Mouse (Mus musculus): ENCODE results near the gene Ubqln4.

Ubqln4 gene

DNA sequence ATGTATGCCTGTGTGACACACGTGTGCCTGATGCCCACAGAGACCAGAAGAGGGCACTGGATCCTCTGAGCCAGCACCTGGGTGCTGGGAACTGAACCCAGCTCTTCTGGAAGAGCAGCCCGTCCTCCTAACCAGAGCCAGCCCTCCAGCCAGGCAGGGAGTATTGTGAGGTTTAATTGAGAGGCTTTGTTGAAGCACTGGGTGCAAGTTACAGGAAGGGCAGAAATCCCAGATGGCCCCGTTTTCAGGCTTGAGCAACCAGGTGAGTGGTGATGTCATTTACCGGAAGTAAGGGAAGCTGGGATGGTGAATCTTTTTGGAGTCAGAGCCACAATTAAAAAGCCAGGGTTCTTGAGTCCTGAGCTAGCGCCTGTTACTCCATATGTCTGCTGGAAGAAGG is 28.5 kb upstream of the Ubqln4 start:
- no peak for DNase-seq (ENCODE audit: low read depth, low spot score)

DNA sequence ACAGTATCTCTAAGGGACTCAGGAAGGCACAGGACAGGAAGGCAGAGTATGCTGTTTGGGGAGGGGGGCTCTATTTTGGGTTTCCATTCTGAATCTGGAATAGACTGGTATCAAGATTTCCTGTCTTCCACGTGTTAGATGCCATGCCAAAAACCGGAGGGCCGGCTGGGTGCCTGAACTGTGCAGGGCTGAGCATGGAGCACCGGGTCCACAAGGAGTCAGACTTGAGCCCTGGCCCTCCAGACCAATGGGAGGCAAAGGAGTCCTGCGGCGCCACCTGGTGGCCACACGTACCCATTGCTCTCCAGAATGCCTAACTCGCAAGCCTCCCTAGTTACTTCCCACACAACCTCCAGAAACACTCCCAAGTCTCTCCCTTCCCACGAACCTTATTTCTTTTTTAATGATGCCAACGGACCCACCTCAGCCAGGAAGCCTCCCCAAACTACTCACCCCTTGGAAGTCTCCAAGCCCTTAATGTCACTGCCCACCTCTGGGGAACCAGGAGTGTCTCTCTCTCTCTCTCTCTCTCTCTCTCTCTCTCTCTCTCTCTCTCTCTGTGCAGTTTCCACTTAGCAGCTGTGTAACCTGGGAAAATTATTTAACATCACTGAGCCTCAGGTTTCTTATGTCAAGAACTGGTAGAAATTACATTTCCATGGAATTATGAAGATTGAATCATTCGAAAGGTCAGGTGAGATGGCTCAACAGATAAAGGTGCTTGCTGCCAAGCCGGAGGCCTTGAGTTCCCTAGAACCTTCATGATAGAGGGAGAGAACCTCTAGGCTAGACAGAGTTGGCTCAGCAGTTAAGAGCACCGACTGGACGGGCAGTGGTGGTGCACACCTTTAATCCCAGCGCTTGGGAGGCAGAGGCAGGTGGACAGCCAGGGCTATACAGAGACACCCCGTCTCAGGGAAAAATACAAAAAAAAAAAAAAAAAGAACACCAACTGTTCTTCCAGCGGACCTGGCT is 27.1 kb upstream of the Ubqln4 start:
- peak; percentile 89 for DNase-seq (ENCODE audit: low read depth, low spot score)

DNA sequence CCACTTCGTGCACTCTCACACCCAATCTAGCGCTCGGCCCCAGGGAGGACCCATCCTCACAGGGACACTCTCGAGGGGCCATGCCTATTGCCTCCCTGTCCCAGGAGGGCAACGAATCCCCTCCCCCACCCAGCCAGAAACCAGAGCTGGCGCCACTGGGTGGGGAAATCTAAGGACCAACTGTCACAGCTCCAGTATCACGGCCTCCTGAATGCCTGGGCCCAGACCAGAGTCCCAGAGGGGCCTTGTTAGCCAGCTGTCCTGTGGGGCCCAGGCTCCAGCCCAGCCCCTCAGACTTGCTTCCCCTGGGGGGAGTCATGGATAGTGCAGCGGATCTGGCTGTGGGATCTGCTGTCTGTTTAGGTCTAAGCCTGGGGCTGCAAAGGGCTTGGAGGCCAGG is 26.0 kb upstream of the Ubqln4 start:
- DNase-seq (ENCODE audit: low read depth, low spot score), result no peak

DNA sequence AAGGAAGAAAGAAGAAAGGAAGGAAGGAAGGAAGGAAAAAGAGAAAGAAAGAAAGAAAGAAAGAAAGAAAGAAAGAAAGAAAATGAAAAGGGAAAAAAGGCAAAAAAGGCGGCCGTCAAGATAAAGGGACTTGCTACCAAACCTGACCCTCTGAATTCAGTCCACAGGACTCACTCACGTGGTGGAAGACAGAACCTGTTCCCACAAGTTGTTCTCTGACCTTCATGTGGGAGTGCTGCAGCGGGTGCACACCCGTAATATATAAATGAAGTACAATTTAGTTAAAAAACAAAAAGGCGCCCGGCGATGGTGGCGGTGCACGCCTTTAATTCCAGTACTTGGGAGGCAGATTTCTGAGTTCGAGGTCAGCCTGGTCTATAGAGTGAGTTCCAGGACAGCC is 24.9 kb upstream of the Ubqln4 start:
- DNase-seq (ENCODE audit: low read depth, low spot score), result no peak

DNA sequence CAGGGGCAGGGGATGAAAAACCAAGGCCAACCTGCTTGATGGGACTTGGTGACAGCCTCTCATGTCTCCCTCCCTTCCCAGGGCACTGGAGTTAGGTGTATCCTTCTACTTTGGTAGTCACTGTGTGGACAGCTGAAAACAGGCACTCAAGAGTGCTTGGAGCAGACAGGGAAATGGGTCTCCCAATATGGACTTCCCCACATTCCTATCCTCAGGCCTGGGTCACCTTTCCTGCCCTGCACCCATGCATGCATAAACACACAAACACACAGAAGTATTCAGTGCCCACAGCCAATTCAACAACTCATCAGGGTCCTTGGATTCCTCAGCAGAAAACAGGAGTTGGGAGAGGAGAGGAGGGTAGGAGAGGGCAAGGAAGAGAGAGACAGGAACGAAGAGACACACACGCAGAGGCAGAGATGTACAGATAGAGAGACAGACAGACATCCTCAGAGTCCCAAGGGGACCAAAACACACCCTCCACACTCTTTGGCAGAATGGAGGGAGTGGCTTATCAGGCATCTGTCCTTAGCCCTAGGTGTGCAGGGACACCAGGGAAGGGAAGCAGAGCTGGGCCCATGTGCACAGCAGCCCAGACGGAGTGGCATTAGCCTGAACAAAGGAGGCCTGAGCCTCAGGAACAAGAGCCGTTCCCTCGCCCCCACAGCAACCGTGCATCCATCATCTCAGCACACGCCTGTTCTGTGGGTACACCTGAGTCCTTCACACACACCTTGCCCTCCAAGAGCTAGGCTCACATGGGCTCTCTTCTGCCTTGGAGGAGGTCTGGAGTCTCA is 24.2 kb upstream of the Ubqln4 start:
- no peak for DNase-seq (ENCODE audit: low read depth, low spot score)

DNA sequence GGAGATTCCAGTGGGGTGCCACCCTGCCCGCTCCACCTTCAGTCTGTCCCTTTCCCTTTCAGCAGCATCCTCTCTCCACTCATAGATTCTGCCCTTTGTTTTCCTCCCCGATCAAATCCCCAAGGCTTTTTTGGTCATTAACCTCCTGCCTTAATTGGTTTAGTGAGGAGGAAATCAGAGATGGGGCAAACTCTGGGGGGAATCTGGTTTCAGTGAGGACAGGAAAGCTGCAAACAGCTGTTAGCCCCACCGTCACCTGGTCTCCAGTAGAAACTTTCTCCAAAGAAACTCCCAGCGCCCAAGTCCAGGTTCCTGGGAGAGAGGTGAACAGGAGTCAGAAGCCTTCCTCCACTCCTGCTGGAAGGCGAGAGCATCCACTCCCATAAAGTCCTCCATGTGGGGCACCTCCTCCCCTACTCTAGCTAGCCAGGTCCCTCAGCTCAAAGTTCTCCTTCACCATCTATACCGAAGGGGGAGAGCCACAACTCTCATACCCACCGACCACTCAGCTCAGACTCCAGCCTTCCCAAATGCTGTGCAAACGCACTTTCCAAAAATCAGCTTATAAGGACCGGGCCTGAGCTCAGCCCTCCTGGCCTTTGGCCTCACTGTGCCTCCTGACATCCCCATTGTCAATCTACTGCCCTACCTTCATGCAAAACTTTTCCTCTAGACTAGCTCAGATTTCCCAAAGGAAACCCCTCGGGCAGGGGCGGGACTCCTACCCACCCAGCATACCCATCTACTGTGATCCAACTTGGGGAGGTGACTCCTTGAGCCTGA is 23.3 kb upstream of the Ubqln4 start:
- no peak for DNase-seq (ENCODE audit: low read depth, low spot score)

DNA sequence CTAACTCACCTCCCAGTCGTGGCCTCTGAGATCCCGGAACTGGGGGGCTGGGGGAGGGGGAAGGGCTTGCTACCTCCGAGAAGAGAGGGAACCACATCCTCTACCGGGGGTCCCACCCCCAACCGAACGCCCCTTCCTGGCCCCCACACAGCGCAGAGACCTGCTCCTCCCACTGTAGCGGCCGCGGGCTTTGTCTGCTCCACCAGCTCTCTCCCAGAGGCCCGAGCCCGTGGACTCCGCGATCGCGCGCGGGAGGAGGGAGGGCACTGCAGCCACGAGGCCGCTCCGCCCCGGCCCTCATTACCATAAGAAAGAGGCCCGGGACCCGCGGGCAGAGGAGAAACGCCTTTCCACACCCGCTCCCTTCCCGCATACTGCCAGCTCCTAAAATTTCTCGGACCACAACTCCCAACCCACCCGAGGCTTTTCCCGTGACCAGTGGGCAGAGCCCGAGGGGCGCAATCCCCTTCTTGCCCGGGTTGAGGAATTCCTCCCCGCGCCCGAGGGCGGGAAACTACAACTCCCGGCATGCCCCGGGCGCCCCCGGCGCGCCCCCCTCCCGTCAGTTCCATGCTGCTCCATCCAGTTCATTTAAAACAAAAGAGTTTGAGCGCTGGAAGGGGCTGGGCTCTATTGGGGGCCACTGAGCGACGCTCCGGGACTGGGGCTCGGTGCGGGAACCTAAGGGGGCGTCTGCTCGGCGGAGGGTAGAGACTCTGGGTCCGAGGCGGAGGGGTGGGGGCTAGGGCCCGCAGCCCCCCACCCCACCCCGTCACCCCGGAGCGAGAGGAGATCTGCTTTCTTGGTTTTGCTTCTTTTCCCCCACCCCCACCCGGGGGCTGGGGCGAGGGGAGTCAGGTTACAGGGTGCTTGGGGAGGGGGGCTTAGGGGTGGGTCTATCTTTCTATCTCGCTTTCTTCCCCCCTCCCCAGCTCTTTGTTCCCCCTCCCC is 21.9 kb upstream of the Ubqln4 start:
- DNase-seq (ENCODE audit: low read depth, low spot score), result peak; percentile 89

DNA sequence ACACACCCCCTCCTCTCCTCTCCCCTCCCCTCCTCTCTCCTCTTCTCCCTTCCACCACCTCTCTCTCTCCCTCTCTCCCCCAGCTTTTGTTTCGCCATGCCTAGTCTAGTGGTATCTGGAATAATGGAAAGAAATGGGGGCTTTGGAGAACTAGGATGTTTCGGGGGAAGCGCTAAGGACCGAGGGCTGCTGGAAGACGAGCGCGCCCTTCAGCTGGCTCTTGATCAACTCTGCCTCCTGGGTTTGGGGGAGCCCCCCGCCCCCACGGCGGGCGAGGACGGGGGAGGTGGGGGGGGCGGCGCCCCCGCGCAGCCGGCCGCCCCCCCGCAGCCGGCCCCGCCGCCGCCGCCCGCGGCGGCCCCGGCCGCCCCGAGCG is 21.3 kb upstream of the Ubqln4 start, which contains the start of gene Mex3a:
Gene Mex3a (plus strand): TSS at position 97 of the 376 bp plus-strand sequence.
- DNase-seq (ENCODE audit: low read depth, low spot score), result peak; percentile 36

DNA sequence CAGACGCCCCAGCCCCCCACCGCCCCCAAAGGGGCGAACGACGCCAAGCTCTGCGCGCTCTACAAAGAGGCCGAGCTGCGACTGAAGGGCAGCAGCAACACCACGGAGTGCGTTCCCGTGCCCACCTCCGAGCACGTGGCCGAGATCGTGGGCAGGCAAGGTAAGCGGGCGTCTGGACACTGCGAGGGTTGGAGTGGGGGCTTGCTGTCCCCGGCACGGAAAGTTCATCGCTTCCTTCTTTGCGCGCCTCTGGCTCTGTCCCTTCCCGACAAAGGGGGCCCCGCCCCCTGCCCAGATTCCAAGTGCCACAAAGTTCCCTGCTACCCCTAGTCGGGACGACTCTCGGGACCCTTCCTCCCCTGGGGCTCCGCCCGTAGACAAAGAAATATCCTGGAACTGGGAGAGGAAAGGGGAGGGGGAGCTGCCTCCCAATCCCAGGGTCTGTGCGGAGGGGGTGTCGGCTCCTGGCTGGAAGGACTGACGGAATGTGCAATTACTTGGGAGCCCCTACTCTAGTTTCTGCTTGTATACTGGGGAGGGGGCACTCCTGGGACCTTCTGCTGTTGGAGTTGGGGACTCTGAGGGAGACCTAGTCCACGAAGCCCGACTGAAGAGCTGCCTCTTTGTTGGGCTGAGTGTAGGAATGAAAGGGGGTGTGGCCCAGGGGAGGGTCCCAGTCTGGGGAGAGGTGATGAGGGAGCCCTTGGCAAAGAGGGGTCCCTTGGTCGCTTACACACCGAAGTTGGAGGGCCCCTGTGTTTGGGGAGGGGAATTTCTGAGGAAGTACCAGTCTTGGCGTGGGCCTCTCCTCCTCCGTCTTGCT is 20.7 kb upstream of the Ubqln4 start:
- DNase-seq (ENCODE audit: low read depth, low spot score), result no peak

DNA sequence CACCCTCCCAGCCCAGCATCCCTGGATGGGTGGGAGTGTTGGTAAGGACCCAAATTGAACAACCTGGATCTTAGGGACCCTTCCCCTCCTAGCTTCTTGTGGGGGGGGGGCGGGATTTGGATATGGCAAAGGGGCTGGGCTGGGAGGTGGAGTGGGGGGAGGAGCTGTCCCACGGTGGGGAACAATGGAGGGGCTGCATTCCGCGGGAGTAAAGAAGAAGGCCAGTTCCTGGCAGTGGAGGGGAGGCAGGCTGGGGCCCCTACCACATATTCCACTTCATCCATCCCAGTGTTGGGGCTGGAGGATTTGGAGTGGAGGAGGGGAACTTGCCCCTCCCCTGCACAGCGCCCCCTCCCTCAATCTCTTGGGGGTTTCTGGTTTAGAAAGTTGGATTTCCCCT is 19.9 kb upstream of the Ubqln4 start:
- DNase-seq (ENCODE audit: low read depth, low spot score), result no peak

DNA sequence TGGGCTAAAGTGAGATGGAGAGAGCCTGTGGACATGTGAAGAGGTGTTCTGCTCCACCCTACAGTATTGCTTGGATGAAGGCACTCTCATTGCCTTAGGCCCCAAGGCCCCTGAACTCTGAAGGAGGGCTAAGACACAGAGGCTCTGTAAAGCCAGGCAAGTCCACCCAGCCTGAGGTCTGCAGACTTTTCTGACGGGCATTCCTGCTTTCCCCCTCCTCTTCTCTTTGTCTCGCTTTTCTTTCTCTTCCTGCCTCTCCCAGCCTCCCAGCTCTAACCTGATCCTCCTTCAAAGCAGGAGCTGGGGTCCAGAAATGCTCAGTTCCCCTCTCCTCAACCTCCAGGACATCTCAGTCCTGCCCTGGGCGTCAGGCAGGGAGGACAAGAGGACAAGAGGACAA is 18.6 kb upstream of the Ubqln4 start:
- DNase-seq (ENCODE audit: low read depth, low spot score), result no peak

DNA sequence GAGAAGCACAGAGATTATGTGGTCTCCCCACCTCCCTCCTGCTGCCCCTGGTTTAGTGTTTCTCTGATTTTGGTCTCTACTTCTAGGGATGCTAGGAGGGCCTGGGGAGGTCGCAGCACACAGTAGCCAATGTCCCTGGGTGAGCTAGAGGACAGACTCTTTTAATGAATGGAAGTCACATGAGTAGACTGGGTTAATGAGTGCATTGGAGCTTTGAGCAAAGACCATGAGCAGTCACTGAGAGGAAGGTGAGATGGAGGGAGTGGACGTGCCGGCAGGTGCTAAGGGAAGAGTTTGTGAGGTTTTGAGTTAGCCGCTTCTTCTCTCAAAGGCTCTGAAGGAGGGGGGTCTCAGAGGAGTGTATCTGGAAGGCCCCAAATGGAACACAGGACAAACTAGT is 18.0 kb upstream of the Ubqln4 start:
- no peak for DNase-seq (ENCODE audit: low read depth, low spot score)

DNA sequence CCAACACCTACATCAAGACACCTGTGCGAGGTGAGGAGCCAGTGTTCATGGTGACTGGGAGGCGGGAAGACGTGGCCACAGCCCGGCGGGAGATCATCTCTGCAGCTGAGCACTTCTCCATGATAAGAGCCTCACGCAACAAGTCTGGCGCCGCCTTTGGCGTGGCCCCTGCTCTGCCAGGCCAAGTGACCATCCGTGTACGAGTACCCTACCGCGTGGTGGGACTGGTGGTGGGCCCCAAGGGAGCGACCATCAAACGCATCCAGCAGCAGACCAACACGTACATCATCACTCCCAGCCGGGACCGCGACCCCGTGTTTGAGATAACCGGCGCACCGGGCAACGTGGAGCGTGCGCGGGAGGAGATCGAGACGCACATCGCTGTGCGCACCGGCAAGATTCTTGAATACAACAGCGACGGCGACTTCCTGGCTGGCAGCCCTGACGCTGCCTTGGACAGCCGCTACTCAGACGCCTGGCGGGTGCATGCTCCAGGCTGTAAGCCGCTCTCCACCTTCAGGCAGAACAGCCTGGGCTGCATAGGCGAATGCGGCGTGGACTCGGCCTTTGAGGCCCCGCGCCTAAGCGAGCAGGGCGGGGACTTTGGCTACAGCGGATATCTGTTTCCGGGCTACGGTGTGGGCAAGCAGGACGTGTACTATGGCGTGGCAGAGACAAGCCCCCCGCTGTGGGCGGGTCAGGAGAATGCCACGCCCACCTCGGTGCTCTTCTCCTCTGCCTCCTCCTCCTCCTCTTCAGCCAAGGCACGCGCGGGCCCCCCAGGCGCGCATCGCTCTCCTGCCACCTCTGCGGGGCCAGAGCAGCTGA is 17.2 kb upstream of the Ubqln4 start:
- no peak for DNase-seq (ENCODE audit: low read depth, low spot score)

DNA sequence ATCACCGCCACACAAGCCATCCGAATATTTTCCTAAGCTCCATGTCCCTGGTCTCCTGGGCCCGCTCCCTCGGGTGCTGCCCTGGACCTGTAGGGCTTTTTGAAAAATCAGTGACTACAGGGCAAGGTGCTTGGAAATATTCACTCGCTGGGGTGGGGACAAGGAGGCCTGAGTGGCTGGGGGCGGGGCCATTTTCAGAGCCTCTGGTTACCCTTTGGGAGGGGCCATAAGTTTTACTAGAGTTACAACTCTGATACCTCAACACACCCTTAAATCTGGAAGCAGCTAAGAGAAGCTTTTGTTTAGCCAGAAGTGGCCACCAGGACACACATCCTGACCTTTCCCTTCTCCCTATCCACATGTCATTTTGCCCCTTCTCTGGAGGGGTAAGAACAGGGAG is 16.4 kb upstream of the Ubqln4 start:
- no peak for DNase-seq (ENCODE audit: low read depth, low spot score)

DNA sequence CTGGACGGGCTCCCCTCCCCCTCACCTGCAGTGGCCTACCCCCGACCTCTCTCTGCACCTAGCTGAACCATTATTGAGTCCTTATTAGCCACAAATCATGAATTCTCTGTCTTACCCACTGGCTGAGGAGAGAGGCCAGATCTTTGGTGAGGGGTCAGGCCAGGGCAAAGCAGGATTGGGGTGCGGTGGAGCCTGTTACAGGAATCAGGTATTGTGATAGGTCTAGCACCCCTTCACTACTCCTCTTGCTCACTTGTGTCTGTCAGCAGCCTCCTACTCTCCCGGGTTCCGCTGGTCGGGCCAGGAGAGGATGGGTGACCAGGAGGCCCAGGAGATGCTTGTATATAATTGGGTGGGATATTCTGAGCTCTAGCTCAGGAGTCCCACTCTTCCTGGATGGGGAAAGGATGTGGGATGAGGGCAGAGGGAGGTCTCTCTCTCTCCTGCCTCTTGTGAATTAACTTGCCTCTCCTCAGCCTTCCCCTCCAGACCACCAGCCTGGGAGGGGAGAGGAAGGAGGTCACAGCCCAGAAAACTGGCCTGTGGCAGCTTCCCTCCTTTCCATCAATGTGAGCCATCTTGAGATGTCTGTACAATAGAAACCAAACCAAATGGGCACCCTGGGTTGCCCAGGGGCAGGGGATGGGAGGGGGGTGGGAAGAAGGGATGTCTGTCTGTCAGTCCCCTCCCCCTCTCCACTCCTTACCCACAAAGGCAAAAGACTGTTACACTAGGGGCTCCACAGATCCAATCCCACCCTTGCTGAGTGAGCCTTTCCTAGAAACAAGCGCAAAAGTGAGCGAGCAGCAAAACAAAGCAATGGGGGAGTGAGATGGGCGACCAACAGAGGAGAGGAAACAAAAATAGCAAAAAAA is 15.1 kb upstream of the Ubqln4 start:
- DNase-seq (ENCODE audit: low read depth, low spot score), result no peak

DNA sequence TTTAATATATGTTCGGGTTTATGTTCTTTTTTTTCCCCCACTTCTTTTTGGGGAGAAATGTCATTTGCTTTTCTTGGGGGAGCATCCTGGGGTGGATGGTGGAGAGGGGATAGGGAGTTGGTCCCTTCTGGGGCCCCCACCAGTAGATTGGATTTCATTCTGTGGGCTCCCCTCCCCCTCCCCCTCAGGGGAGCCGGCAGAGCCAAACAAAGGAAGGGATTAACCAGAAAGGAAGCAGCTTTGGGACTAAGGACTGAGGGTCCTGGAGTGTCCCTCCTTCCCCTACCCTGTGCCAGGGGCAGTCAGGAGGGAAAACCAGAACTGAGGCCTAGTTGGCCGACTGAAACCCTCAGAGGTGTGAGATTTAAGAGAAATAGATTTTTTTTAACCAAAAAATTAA is 14.2 kb upstream of the Ubqln4 start:
- no peak for DNase-seq (ENCODE audit: low read depth, low spot score)

DNA sequence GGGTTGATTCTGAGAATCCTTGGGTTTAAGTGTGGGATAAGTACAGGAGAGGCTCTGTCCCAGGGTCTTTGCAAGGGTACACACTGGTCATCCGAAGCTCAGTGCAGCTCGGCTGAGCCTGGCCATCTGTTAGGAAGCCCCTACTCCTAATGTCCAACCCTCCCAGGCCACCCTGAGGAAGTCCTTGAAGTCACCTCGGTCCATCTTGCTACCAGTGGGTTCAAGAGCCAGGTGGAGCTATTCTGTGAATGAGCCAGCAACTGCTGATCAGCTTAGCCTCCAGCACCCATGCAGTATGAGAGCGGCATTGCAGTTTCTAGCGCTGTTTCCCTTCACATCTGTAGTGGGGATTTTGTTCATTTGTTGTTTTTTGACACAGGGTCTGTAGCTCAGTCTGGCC is 13.5 kb upstream of the Ubqln4 start:
- no peak for DNase-seq (ENCODE audit: low read depth, low spot score)

Data from A20 (cell line).